Mouse (Mus musculus): ENCODE data around the gene Tnik. TPM values are rescaled to one million over a fixed set of nuclear protein-coding genes. Genes with fewer than 3 reads are reported as not detected.

Gene Tnik
- polyA plus RNA-seq, 1 experiment from 2014 or later = 4.3 TPM

- H3K4me2 ChIP-seq = no peak overlapping the region
- no peaks in the 10 kb centered on the region for H3K36me3 ChIP-seq
- H3K27ac ChIP-seq = no peak overlapping the region
- H3K4me1 ChIP-seq = no peaks in the 10 kb centered on the region
- no peak for ATAC-seq (replicated peaks; ENCODE audit: low FRiP score)
- H3K4me3 ChIP-seq (replicated peaks) = no peak overlapping the region
- no peaks in the 10 kb centered on the region for H3K9me3 ChIP-seq (replicated peaks)
- no peaks in the 10 kb centered on the region for H3K27me3 ChIP-seq
- no peak overlapping the region for H3K9ac ChIP-seq
Measured at GRCm38 (mm10) chr3:28392542-28392941, 129.5 kb downstream of the Tnik start.

- H3K27ac ChIP-seq = no peak overlapping the region
- no peaks in the 10 kb centered on the region for H3K9me3 ChIP-seq (replicated peaks)
- H3K9ac ChIP-seq = no peak overlapping the region
- H3K27me3 ChIP-seq = no peaks in the 10 kb centered on the region
- no peaks in the 10 kb centered on the region for H3K4me1 ChIP-seq
- H3K4me2 ChIP-seq = no peak overlapping the region
- no peaks in the 10 kb centered on the region for H3K36me3 ChIP-seq
- no peak overlapping the region for H3K4me3 ChIP-seq (replicated peaks)
- WGBS = 88% methylated on average over 1 of the region's 1 CpGs
- ATAC-seq (replicated peaks; ENCODE audit: low FRiP score) = no peak
Measured at GRCm38 (mm10) chr3:28398781-28399180, 135.8 kb downstream of the Tnik start.

- no peaks in the 10 kb centered on the region for H3K4me1 ChIP-seq
- H3K27ac ChIP-seq = no peak overlapping the region
- H3K9me3 ChIP-seq (replicated peaks) = no peaks in the 10 kb centered on the region
- no peaks in the 10 kb centered on the region for H3K27me3 ChIP-seq
- H3K4me2 ChIP-seq = no peak overlapping the region
- ATAC-seq (replicated peaks; ENCODE audit: low FRiP score) = no peak
- WGBS = 89% methylated on average over 9 of the region's 9 CpGs
- no peak overlapping the region for H3K4me3 ChIP-seq (replicated peaks)
- H3K36me3 ChIP-seq = no peaks in the 10 kb centered on the region
- no peak overlapping the region for H3K9ac ChIP-seq
Measured at GRCm38 (mm10) chr3:28399593-28400216, 136.7 kb downstream of the Tnik start.

GRCm38 (mm10) chr3:28401335-28401734 is 138.3 kb downstream of the Tnik start:
- 63% methylated on average over 9 of the region's 9 CpGs for WGBS
- ATAC-seq (replicated peaks; ENCODE audit: low FRiP score) = no peak

GRCm38 (mm10) chr3:28402221-28402620 is 139.2 kb downstream of the Tnik start:
- WGBS = 67% methylated on average over 6 of the region's 6 CpGs
- H3K4me3 ChIP-seq (replicated peaks) = no peak overlapping the region
- no peaks in the 10 kb centered on the region for H3K27me3 ChIP-seq
- H3K4me2 ChIP-seq = no peak overlapping the region
- H3K4me1 ChIP-seq = no peaks in the 10 kb centered on the region
- ATAC-seq (replicated peaks; ENCODE audit: low FRiP score) = no peak
- no peaks in the 10 kb centered on the region for H3K9me3 ChIP-seq (replicated peaks)
- H3K9ac ChIP-seq = no peak overlapping the region
- no peak overlapping the region for H3K27ac ChIP-seq
- no peaks in the 10 kb centered on the region for H3K36me3 ChIP-seq

More at GRCm38 (mm10) chr3:28401335-28401734, 138.3 kb downstream of the Tnik start:
- Histone ChIP-seq H3K4me3 (replicated peaks) (no peak overlapping the region), H3K9ac (no peak overlapping the region), H3K27me3 (no peaks in the 10 kb centered on the region), H3K27ac (no peak overlapping the region), H3K4me2 (no peak overlapping the region), H3K4me1 (no peaks in the 10 kb centered on the region), H3K9me3 (replicated peaks) (no peaks in the 10 kb centered on the region), H3K36me3 (no peaks in the 10 kb centered on the region)

GRCm38 (mm10) chr3:28405391-28405790 is 142.4 kb downstream of the Tnik start:
- no peak overlapping the region for H3K9ac ChIP-seq
- H3K4me1 ChIP-seq = 0 out of 2 replicates have a peak, but pooled peaks cover 2% of the 10 kb centered on the region
- ATAC-seq (replicated peaks; ENCODE audit: low FRiP score) = no peak
- H3K4me2 ChIP-seq = no peak overlapping the region
- no peak overlapping the region for H3K4me3 ChIP-seq (replicated peaks)
- no peaks in the 10 kb centered on the region for H3K27me3 ChIP-seq
- WGBS = 88% methylated on average over 2 of the region's 2 CpGs
- H3K36me3 ChIP-seq = no peaks in the 10 kb centered on the region
- H3K9me3 ChIP-seq (replicated peaks) = no peaks in the 10 kb centered on the region
- H3K27ac ChIP-seq = no peak overlapping the region

- Histone ChIP-seq H3K4me1 (0 out of 2 replicates have a peak, but pooled peaks cover 2% of the 10 kb centered on the region), H3K27ac (peak overlapping the region; percentile 23; the same call in 1 of the 2 replicates), H3K4me3 (replicated peaks) (no peak overlapping the region), H3K36me3 (no peaks in the 10 kb centered on the region), H3K9me3 (replicated peaks) (no peaks in the 10 kb centered on the region), H3K27me3 (no peaks in the 10 kb centered on the region), H3K9ac (no peak overlapping the region), H3K4me2 (peak overlapping the region; percentile 35)
- WGBS = 37% methylated on average over 12 of the region's 12 CpGs
- ATAC-seq (replicated peaks; ENCODE audit: low FRiP score) = peak; percentile 91
Measured at GRCm38 (mm10) chr3:28408859-28409459, 145.9 kb downstream of the Tnik start.

GRCm38 (mm10) chr3:28410269-28410668 is 147.3 kb downstream of the Tnik start:
- Histone ChIP-seq H3K27ac (no peak overlapping the region), H3K4me2 (no peak overlapping the region), H3K9me3 (replicated peaks) (no peaks in the 10 kb centered on the region), H3K4me3 (replicated peaks) (no peak overlapping the region), H3K9ac (no peak overlapping the region), H3K4me1 (0 out of 2 replicates have a peak, but pooled peaks cover 2% of the 10 kb centered on the region), H3K27me3 (no peaks in the 10 kb centered on the region), H3K36me3 (no peaks in the 10 kb centered on the region)
- ATAC-seq (replicated peaks; ENCODE audit: low FRiP score) = no peak
- WGBS = 76% methylated on average over 3 of the region's 3 CpGs

GRCm38 (mm10) chr3:28415986-28416385 is 153.0 kb downstream of the Tnik start:
- Histone ChIP-seq H3K36me3 (no peaks in the 10 kb centered on the region), H3K4me3 (replicated peaks) (no peak overlapping the region), H3K9me3 (replicated peaks) (no peaks in the 10 kb centered on the region), H3K9ac (no peak overlapping the region), H3K27ac (no peak overlapping the region), H3K27me3 (no peaks in the 10 kb centered on the region), H3K4me1 (no peaks in the 10 kb centered on the region), H3K4me2 (no peak overlapping the region)
- 46% methylated on average over 2 of the region's 2 CpGs for WGBS
- ATAC-seq (replicated peaks; ENCODE audit: low FRiP score) = no peak

- WGBS = 76% methylated on average over 5 of the region's 5 CpGs
- Histone ChIP-seq H3K4me3 (replicated peaks) (no peak overlapping the region), H3K4me2 (no peak overlapping the region), H3K27ac (no peak overlapping the region), H3K9ac (no peak overlapping the region), H3K9me3 (replicated peaks) (no peaks in the 10 kb centered on the region), H3K27me3 (no peaks in the 10 kb centered on the region), H3K36me3 (no peaks in the 10 kb centered on the region), H3K4me1 (no peaks in the 10 kb centered on the region)
- ATAC-seq (replicated peaks; ENCODE audit: low FRiP score) = no peak
Measured at GRCm38 (mm10) chr3:28417091-28417715, 154.2 kb downstream of the Tnik start.

GRCm38 (mm10) chr3:28420194-28420593 is 157.2 kb downstream of the Tnik start:
- H3K4me2 ChIP-seq = no peak overlapping the region
- no peaks in the 10 kb centered on the region for H3K4me1 ChIP-seq
- no peak overlapping the region for H3K9ac ChIP-seq
- ATAC-seq (replicated peaks; ENCODE audit: low FRiP score) = no peak
- H3K36me3 ChIP-seq = no peaks in the 10 kb centered on the region
- WGBS = 86% methylated on average over 6 of the region's 6 CpGs
- H3K27me3 ChIP-seq = no peaks in the 10 kb centered on the region
- H3K27ac ChIP-seq = no peak overlapping the region
- no peaks in the 10 kb centered on the region for H3K9me3 ChIP-seq (replicated peaks)
- H3K4me3 ChIP-seq (replicated peaks) = no peak overlapping the region

- no peak overlapping the region for H3K4me2 ChIP-seq
- no peak overlapping the region for H3K9ac ChIP-seq
- no peaks in the 10 kb centered on the region for H3K27me3 ChIP-seq
- H3K36me3 ChIP-seq = no peaks in the 10 kb centered on the region
- no peak overlapping the region for H3K4me3 ChIP-seq (replicated peaks)
- ATAC-seq (replicated peaks; ENCODE audit: low FRiP score) = no peak
- no peak overlapping the region for H3K27ac ChIP-seq
- no peaks in the 10 kb centered on the region for H3K9me3 ChIP-seq (replicated peaks)
- no peaks in the 10 kb centered on the region for H3K4me1 ChIP-seq
- WGBS = 65% methylated on average over 3 of the region's 3 CpGs
Measured at GRCm38 (mm10) chr3:28420698-28421097, 157.7 kb downstream of the Tnik start.

Data from kidney, embryonic 15.5 days (tissue).